Mouse (Mus musculus): ENCODE data around the gene Hivep3. TPM values are rescaled to one million over a fixed set of nuclear protein-coding genes. Genes with fewer than 3 reads are reported as not detected.

Gene Hivep3
- 3.2 and 4.2 TPM in 2 replicates for polyA plus RNA-seq (2016; fragmentation: Nextera tagmentation; extraction: Ambion mirVana)

- Histone ChIP-seq H3K4me3 (replicated peaks) (peak within 1 kb of the TSS; percentile 80), H3K27me3 (peaks cover 27% of the 10 kb centered on the region), H3K27ac (peak within 1 kb of the TSS; percentile 51; the same call in 1 of the 2 replicates), H3K4me2 (peak within 1 kb of the TSS; percentile 99), H3K9ac (peak within 1 kb of the TSS; percentile 68), H3K9me3 (no peaks in the 10 kb centered on the region), H3K4me1 (peaks cover 11% of the 10 kb centered on the region), H3K36me3 (replicated peaks) (no peaks in the 10 kb centered on the region)
- ATAC-seq (ENCODE audit: low FRiP score), result peak; percentile 98
- under 1% methylated on average over 46 of the region's 47 CpGs for WGBS
Observed at GRCm38 (mm10) chr4:119733184-119733880, at the start of gene Hivep3. Gene Hivep3 (plus strand): TSS chr4:119733784.

- H3K36me3 ChIP-seq (replicated peaks), result no peaks in the 10 kb centered on the region
- no peaks in the 10 kb centered on the region for H3K9me3 ChIP-seq
- no peak overlapping the region for H3K9ac ChIP-seq
- no peaks in the 10 kb centered on the region for H3K27me3 ChIP-seq
- peaks cover 10% of the 10 kb centered on the region for H3K4me1 ChIP-seq
- H3K27ac ChIP-seq, result no peak overlapping the region
- no peak overlapping the region for H3K4me2 ChIP-seq
- no peak overlapping the region for H3K4me3 ChIP-seq (replicated peaks)
- 89% methylated on average over 2 of the region's 2 CpGs for WGBS
- ATAC-seq (ENCODE audit: low FRiP score), result no peak
Observed at GRCm38 (mm10) chr4:119685746-119686145, 47.8 kb upstream of the Hivep3 start.

- Histone ChIP-seq H3K9ac (no peak overlapping the region), H3K4me3 (replicated peaks) (no peak overlapping the region), H3K4me1 (no peaks in the 10 kb centered on the region), H3K27me3 (no peaks in the 10 kb centered on the region), H3K4me2 (no peak overlapping the region), H3K27ac (no peak overlapping the region), H3K9me3 (0 out of 2 replicates have a peak, but pooled peaks cover 3% of the 10 kb centered on the region), H3K36me3 (replicated peaks) (no peaks in the 10 kb centered on the region)
- no peak for ATAC-seq (ENCODE audit: low FRiP score)
- WGBS, result 56% methylated on average over 2 of the region's 2 CpGs
Observed at GRCm38 (mm10) chr4:119698339-119698738, 35.2 kb upstream of the Hivep3 start.

- 86% methylated on average over 11 of the region's 11 CpGs for WGBS
- Histone ChIP-seq H3K9ac (no peak overlapping the region), H3K9me3 (0 out of 2 replicates have a peak, but pooled peaks cover 3% of the 10 kb centered on the region), H3K4me2 (no peak overlapping the region), H3K27ac (no peak overlapping the region), H3K4me3 (replicated peaks) (no peak overlapping the region), H3K36me3 (replicated peaks) (no peaks in the 10 kb centered on the region), H3K27me3 (no peaks in the 10 kb centered on the region), H3K4me1 (no peaks in the 10 kb centered on the region)
- ATAC-seq (ENCODE audit: low FRiP score), result no peak
Observed at GRCm38 (mm10) chr4:119701269-119701954, 32.2 kb upstream of the Hivep3 start.

- no peak overlapping the region for H3K4me2 ChIP-seq
- WGBS, result 89% methylated on average over 8 of the region's 8 CpGs
- no peaks in the 10 kb centered on the region for H3K4me1 ChIP-seq
- no peak overlapping the region for H3K27ac ChIP-seq
- H3K36me3 ChIP-seq (replicated peaks), result no peaks in the 10 kb centered on the region
- H3K9me3 ChIP-seq, result 0 out of 2 replicates have a peak, but pooled peaks cover 3% of the 10 kb centered on the region
- no peak for ATAC-seq (ENCODE audit: low FRiP score)
- no peaks in the 10 kb centered on the region; the same call in 1 of the 2 replicates for H3K27me3 ChIP-seq
- H3K9ac ChIP-seq, result no peak overlapping the region
- H3K4me3 ChIP-seq (replicated peaks), result no peak overlapping the region
Observed at GRCm38 (mm10) chr4:119703965-119704364, 29.6 kb upstream of the Hivep3 start.

GRCm38 (mm10) chr4:119707326-119707725 lies 26.3 kb upstream of the Hivep3 start:
- Histone ChIP-seq H3K27me3 (no peaks in the 10 kb centered on the region; the same call in 1 of the 2 replicates), H3K4me3 (replicated peaks) (no peak overlapping the region), H3K9ac (no peak overlapping the region), H3K4me2 (no peak overlapping the region), H3K9me3 (no peaks in the 10 kb centered on the region), H3K36me3 (replicated peaks) (no peaks in the 10 kb centered on the region), H3K4me1 (no peaks in the 10 kb centered on the region), H3K27ac (no peak overlapping the region)
- ATAC-seq (ENCODE audit: low FRiP score), result no peak
- 53% methylated on average over 5 of the region's 5 CpGs for WGBS

- no peaks in the 10 kb centered on the region for H3K9me3 ChIP-seq
- no peak overlapping the region for H3K9ac ChIP-seq
- no peak overlapping the region for H3K27ac ChIP-seq
- H3K4me2 ChIP-seq, result no peak overlapping the region
- no peak overlapping the region for H3K4me3 ChIP-seq (replicated peaks)
- no peaks in the 10 kb centered on the region for H3K36me3 ChIP-seq (replicated peaks)
- no peaks in the 10 kb centered on the region for H3K4me1 ChIP-seq
- H3K27me3 ChIP-seq, result no peaks in the 10 kb centered on the region; the same call in 1 of the 2 replicates
- ATAC-seq (ENCODE audit: low FRiP score), result no peak
- WGBS, result 14% methylated on average over 3 of the region's 3 CpGs
Observed at GRCm38 (mm10) chr4:119707751-119708150, 25.8 kb upstream of the Hivep3 start.

GRCm38 (mm10) chr4:119710208-119710607 lies 23.4 kb upstream of the Hivep3 start:
- no peaks in the 10 kb centered on the region for H3K9me3 ChIP-seq
- no peak overlapping the region for H3K4me3 ChIP-seq (replicated peaks)
- 67% methylated on average over 4 of the region's 4 CpGs for WGBS
- no peak for ATAC-seq (ENCODE audit: low FRiP score)
- H3K4me2 ChIP-seq, result no peak overlapping the region
- H3K36me3 ChIP-seq (replicated peaks), result no peaks in the 10 kb centered on the region
- no peak overlapping the region for H3K9ac ChIP-seq
- no peaks in the 10 kb centered on the region; the same call in 1 of the 2 replicates for H3K27me3 ChIP-seq
- H3K27ac ChIP-seq, result no peak overlapping the region
- no peaks in the 10 kb centered on the region for H3K4me1 ChIP-seq

- Histone ChIP-seq H3K9ac (no peak overlapping the region), H3K4me3 (replicated peaks) (no peak overlapping the region), H3K27me3 (no peaks in the 10 kb centered on the region), H3K4me2 (no peak overlapping the region), H3K4me1 (peaks cover 7% of the 10 kb centered on the region; the same call in 1 of the 2 replicates), H3K36me3 (replicated peaks) (no peaks in the 10 kb centered on the region), H3K9me3 (no peaks in the 10 kb centered on the region), H3K27ac (no peak overlapping the region)
- ATAC-seq (ENCODE audit: low FRiP score), result no peak
- 86% methylated on average over 11 of the region's 11 CpGs for WGBS
Observed at GRCm38 (mm10) chr4:119717443-119717842, 16.1 kb upstream of the Hivep3 start.

- no peaks in the 10 kb centered on the region for H3K9me3 ChIP-seq
- H3K9ac ChIP-seq, result no peak overlapping the region
- peaks cover 7% of the 10 kb centered on the region; the same call in 1 of the 2 replicates for H3K4me1 ChIP-seq
- H3K4me3 ChIP-seq (replicated peaks), result no peak overlapping the region
- ATAC-seq (ENCODE audit: low FRiP score), result no peak
- H3K36me3 ChIP-seq (replicated peaks), result no peaks in the 10 kb centered on the region
- H3K27ac ChIP-seq, result no peak overlapping the region
- WGBS, result 77% methylated on average over 3 of the region's 3 CpGs
- H3K4me2 ChIP-seq, result no peak overlapping the region
- H3K27me3 ChIP-seq, result no peaks in the 10 kb centered on the region
Observed at GRCm38 (mm10) chr4:119721531-119721930, 12.1 kb upstream of the Hivep3 start.

- Histone ChIP-seq H3K9ac (no peak overlapping the region), H3K27me3 (no peaks in the 10 kb centered on the region), H3K4me1 (0 out of 2 replicates have a peak, but pooled peaks cover 5% of the 10 kb centered on the region), H3K27ac (no peak overlapping the region), H3K36me3 (replicated peaks) (no peaks in the 10 kb centered on the region), H3K9me3 (no peaks in the 10 kb centered on the region), H3K4me2 (no peak overlapping the region), H3K4me3 (replicated peaks) (no peak overlapping the region)
- no peak for ATAC-seq (ENCODE audit: low FRiP score)
- WGBS, result 81% methylated on average over 5 of the region's 5 CpGs
Observed at GRCm38 (mm10) chr4:119726074-119726473, 7.5 kb upstream of the Hivep3 start.

- Histone ChIP-seq H3K27me3 (peaks cover 5% of the 10 kb centered on the region; the same call in 1 of the 2 replicates), H3K4me3 (replicated peaks) (no peak overlapping the region), H3K36me3 (replicated peaks) (no peaks in the 10 kb centered on the region), H3K4me1 (no peaks in the 10 kb centered on the region), H3K27ac (no peak overlapping the region), H3K4me2 (no peak overlapping the region), H3K9me3 (no peaks in the 10 kb centered on the region), H3K9ac (no peak overlapping the region)
- no peak for ATAC-seq (ENCODE audit: low FRiP score)
- 64% methylated on average over 2 of the region's 2 CpGs for WGBS
Observed at GRCm38 (mm10) chr4:119727871-119728270, 5.7 kb upstream of the Hivep3 start.
